Mouse (Mus musculus): ENCODE data around the gene Glp2r.
A peak's percentile ranks its signal among the peaks of the same experiment; 100 is the strongest.

Gene Glp2r

GRCm38 (mm10) chr11:67632906-67633305 is 138.0 kb downstream of the Glp2r start:
- no peak for DNase-seq

GRCm38 (mm10) chr11:67628522-67628921 is 142.4 kb downstream of the Glp2r start:
- DNase-seq, result peak; percentile 35

- no peak for DNase-seq
Observed at GRCm38 (mm10) chr11:67627179-67627578, 143.8 kb downstream of the Glp2r start.

GRCm38 (mm10) chr11:67622340-67622739 is 148.6 kb downstream of the Glp2r start:
- DNase-seq, result no peak

- no peak for DNase-seq
Observed at GRCm38 (mm10) chr11:67616557-67617239, 154.3 kb downstream of the Glp2r start.

GRCm38 (mm10) chr11:67612158-67612839 is 158.7 kb downstream of the Glp2r start:
- DNase-seq, result no peak

Data from liver (tissue).